Mouse (Mus musculus): Measurements from ENCODE around the gene Ccdc130.

DNA sequence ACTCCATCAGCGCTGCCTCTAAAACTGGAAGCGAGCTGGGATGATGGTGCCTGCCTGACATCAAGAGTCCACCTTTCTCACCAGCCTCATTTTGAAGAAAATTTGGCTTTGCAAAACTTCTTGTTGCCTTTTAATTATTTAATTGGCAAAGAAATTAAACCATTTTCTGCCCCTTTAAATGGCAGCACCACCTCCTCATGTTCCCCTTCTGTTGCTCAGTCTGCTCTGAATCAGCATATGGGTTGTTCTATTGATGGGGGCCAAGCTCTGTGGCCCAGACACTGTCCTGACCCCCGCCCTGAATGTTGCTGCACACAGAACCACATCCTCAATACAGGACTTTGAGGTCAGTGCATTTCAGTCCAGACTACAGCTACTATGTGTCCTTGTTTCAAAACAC lies 3.8 kb upstream of the Ccdc130 start:
- TF ChIP-seq CTCF (IDR thresholded peaks at IDR 0.05; ENCODE audit: low read depth, low read length) = no peak
- no peak for TF ChIP-seq POLR2A (IDR thresholded peaks at IDR 0.05; ENCODE audit: borderline replicate concordance, low read depth, low read length)
